Mouse (Mus musculus) ovary, adult 10 weeks (tissue): ENCODE results near the gene Vmn2r68. TPM values are rescaled to one million over a fixed set of nuclear protein-coding genes. Genes with fewer than 3 reads are reported as not detected.

ENCODE experiments used
- polyA plus RNA-seq: library from polyadenylated mRNA; stranded (reverse); fragments of 350-450 nt; fragmentation: Illumina TruSeq; extraction: RNeasy Lipid Tissue Mini Kit (QIAGEN cat#74804); gene quantifications from one replicate; pipeline ENCODE4 v1.2.3, GENCODE M21; 2014

The Vmn2r68 gene
- polyA plus RNA-seq = not detected

GRCm38 (mm10) chr7:85237683-85238082 lies at the start of gene Vmn2r68:
Gene Vmn2r68, minus strand, starts transcription at chr7:85237783.

Other genes starting within 250 kb of the Vmn2r68 start
- not detected for gene Vmn2r66, start 225.5 kb downstream of the Vmn2r68 start, polyA plus RNA-seq
- not detected for gene Vmn2r67, start 81.8 kb downstream of the Vmn2r68 start, polyA plus RNA-seq
- not detected for gene Vmn2r69, start 178.1 kb upstream of the Vmn2r68 start, polyA plus RNA-seq